Mouse (Mus musculus) stomach, postnatal 0 days (tissue): ENCODE measurements around the gene Adam22.
A peak's percentile ranks its signal among the peaks of the same experiment; 100 is the strongest.

Source experiments
- CTCF ChIP-seq: IDR thresholded peaks from 2 replicates; pipeline ENCODE4 v1.5.1; 2016; ENCODE audit warnings: antibody characterized with exemption, low read depth, mild to moderate bottlenecking, moderate library complexity
- EP300 ChIP-seq: optimal IDR thresholded peaks from 2 replicates; pipeline ENCODE3; 2016; ENCODE audit warnings: antibody characterized with exemption

DNA sequence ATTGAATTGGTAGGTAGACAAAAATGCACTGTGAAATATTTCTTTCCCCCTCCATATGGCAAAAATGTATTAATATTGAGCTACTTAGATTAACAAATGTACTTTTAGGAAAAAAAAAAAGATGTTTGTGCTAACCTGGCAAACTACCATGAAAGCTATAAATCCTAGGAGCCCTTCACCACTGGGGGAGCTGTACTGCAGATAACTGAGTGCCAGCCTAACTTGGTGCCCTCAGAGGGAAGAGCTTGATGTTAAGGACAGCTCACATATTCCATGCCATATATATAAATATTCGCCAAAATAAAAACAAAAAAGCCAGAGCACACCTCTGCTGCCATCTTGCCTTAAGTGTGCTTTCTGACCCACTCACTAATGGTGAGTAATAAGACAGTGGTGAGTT lies 5.6 kb downstream of the Adam22 start:
- no peak for TF ChIP-seq EP300
- TF ChIP-seq CTCF: peak; percentile 49
